Mouse (Mus musculus) left cerebral cortex, postnatal 36 days (tissue): ENCODE data around the gene Plpp4. TPM values are rescaled to one million over a fixed set of nuclear protein-coding genes. Genes with fewer than 3 reads are reported as not detected.

Source experiments
- DNase-seq, 2 experiments: peaks; one replicate each; pipeline ENCODE4 v3.0.0; 2021 to 2022; ENCODE audit warnings: low spot score in 2 of 2, mixed read lengths in 1 of 2
- intact Hi-C: fragments of 180-260 bp; cut with DNase I; formaldehyde crosslinking; loops from one replicate; pipeline ENCODE4 v1.15.1; 2025
- total RNA-seq, 2 experiments: library from RNA; stranded (reverse); gene quantifications; 2 replicates each; pipeline ENCODE4 v1.2.3; 2021

Plpp4 gene
- total RNA-seq = 10 to 100 TPM in 1 of 2 experiments, 1 to 10 TPM in 1; 9.8 to 11.4 TPM

DNA sequence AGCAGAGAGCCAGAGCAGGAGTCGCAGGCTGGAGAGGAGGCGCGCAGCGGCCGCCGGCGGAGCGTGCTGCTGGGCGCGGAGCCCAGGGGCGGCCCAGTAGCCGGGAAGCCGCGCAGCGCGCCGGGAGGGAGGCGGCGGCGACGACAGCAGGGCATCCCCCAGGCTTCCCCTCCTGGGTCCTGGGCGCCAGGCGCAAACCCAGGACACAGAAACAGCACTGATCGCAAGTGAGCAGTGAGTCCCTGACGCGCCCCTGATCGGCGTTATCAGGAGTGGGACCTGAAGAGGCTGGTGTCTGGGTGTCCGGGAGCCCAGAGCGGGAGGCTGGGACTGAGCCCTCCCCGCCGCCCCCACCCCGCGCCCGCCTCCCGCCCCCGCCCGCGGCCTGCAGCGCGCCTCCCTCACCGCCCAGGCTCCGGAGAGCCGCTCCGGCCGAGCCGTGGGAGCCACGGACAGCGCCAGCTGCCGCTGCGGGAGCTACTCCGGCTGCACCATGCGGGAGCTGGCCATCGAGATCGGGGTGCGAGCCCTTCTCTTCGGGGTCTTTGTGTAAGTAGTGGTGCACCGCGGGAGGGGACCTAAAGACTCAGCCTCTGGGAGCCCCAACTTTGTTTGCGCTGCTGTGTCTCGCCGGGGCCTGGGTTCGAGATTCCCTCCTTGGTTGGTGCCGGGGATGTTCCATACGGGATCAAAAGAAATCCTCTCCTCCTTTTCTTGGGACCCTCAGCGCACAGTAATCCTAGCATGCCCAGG lies at the start of gene Plpp4:
TSS of gene Plpp4 (plus strand) at position 411 of the 753 bp plus-strand sequence.
- intact Hi-C loops = loop anchor here (2.0 kb wide), 1 partner anchor 50 kb away; no protein-coding TSS in a partner anchor
- peak; percentile 56 to 68 for DNase-seq

DNA sequence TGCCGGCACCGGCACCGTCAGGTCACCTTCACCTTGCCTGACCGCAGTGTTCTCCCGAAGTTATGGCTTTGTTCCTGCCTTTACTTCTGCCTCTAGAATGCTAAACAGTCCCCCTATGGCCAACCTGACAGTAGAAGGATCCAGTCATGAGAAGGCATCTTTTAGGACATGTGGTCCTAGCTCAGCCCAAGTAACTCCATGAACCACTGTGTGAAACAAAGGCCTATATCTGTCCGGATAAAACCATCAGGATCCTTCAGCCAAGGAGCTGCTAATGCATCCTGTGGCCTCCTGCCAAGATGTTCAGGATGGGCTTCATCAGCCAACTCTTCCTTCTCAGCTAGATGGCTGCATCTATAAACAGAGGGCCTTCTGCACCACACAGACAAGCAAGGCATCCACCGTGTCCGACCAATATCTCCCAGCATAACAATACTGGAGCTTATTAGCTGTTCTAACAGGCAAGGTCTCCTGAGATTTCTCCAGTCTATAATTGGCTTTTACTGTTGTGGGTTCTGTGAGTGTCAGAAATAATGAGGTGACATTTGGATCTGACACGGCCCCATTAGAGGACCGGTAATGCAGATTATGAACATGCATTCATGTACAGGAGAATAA lies 40.8 kb upstream of the Plpp4 start:
- no peak for DNase-seq
- intact Hi-C loops = no loop called here

DNA sequence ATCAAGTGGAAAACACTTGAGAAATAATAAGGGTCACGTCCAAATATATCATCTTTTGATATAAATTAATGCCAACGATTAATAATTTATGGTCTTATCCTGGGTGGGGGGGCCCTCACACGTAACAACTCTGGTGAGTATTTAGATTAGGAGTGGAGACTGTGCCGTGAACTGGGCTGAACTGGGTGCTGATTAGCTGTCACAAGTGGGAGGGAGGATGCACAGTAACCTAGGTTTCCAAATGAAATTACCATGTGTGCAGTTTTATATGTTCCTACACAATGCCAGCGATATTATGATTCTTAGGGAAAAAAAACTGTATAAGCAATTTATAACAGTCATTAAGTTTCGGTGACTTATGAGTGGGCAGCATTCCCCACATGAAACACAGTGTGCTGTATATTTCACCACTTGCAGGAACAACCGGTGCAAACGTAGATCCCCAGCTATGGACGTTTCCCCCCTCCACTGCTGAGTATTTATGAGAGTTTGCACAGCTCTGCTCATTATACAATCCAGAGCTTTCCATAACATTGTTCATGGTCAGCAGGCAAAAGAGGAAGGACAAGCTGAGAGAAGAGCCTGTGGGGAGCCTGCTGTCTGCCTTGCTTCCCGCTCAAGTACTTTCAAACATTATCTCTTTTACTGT lies 40.2 kb upstream of the Plpp4 start:
- DNase-seq = no peak
- intact Hi-C loops = no loop called here

DNA sequence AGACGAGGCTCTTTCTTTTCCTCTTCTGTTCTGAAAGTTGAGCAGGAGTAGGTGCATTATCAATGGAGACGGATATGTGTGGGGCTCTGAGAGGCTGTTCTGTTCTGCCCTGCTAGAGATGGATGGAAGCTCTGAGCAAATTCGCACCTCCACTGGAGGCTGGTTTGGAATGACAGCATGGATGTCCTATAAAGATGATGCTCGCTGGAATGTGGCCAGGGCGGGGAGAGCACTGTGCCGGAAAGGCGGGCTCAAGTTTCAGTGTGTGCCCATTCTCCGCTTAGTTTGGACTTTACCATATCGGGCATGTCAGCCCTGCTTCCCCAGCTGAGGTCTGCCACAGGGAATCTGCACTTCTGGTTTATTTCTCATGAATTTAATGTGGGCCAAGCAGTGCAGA lies 35.9 kb upstream of the Plpp4 start:
- no peak for DNase-seq
- intact Hi-C loops = no loop called here

DNA sequence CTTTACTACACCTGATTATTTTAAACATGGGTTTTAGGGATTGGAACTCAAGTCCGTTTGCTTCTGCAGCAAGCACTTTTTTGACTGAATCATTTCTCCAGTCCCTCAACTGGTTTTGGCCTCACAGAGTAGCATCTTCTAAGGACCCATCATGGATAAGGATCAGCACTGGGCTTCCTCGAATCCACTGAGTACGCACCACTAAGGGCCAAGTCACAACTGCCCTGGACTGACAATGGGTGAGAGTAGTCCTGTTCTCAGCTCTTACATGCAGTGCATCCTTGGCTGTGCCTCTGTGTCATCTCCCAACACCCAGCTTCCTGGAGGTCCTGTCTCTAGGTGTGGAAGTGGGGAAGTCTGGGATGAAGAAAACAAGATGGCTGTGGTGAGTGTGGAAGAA lies 35.2 kb upstream of the Plpp4 start:
- intact Hi-C loops = no loop called here
- DNase-seq = no peak

DNA sequence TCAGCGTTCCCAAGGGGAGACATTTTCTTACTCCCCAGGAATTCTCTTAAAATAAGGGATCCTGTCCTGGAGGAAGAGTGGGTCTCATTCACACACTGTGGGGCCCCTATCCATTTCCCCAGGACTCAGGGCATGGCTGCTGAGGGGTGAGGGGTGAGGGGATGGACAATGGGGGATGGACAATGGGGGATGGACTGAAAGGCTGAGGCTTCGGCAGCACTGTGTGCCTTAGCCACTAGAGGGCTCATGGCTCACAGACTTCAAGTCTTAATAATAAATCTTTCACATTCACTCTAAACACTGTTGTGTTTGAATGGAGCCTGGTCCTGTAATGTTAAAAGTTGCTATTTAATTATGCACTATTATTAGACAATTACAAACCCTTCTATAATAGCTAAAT lies 21.4 kb upstream of the Plpp4 start:
- no peak for DNase-seq
- intact Hi-C loops = loop anchor here (5.0 kb wide), 1 partner anchor 272 kb away; no protein-coding TSS in a partner anchor

DNA sequence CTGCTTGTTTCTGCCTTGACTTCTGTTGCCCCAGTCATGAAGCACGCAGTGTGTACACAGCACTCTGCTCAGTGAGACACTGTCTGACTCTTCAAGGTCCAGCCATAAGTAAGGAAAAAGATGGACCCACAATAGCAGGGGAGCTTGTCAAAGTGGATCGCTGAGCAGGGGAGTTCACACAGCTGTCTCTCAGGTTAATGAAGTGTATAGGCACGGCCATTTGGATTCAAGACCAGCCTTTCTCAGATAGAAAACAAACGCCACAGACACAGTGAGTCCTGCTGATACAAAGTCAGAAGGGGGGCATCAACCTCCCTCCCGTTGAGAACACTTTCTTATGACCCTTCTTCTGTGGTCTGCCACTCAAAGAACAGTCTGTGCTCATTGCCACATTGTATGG lies 20.8 kb upstream of the Plpp4 start:
- DNase-seq = no peak
- intact Hi-C loops = loop anchor here (5.0 kb wide), 1 partner anchor 271 kb away; no protein-coding TSS in a partner anchor

DNA sequence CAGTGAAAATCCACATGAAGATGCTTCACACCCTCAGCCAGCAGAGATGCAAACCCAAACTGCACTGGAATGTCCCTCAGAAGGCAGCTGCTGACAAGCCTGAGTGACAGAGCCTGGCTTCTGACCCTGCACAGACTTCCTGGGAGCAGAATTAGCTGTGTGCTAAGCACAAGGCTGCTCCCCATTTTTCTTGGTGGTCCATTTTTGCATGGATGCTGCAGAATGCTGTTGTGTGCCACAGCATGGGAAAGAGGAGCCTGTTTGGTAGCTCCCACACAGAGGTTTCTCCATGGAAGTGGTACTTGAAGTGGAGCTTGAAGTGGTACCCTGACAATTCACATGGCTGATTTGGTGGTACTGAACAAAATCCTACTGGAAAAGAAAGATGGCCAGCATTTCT lies 5.8 kb upstream of the Plpp4 start:
- intact Hi-C loops = no loop called here

DNA sequence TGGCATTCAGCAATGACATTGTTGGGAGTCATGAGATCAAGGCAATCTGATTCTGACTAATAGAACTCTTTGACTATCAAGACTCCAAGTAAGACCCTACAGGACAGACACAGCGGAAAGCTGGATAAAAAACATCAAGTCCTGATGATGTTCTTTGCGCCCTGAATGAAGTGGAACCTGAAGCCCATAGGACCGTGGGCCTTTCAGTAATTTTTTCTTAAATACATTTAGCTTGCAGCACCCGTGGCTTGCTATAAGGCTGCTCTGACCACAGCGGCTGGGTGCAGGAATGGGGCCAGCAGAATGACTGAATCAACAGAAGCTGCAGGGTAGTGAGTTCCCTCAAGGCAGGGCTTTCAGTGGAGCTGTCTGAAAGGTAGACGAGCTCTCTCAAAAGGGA lies 3.4 kb upstream of the Plpp4 start:
- DNase-seq = no peak
- intact Hi-C loops = no loop called here

More for the DNA sequence above, 5.8 kb upstream of the Plpp4 start:
- DNase-seq = no peak

DNA sequence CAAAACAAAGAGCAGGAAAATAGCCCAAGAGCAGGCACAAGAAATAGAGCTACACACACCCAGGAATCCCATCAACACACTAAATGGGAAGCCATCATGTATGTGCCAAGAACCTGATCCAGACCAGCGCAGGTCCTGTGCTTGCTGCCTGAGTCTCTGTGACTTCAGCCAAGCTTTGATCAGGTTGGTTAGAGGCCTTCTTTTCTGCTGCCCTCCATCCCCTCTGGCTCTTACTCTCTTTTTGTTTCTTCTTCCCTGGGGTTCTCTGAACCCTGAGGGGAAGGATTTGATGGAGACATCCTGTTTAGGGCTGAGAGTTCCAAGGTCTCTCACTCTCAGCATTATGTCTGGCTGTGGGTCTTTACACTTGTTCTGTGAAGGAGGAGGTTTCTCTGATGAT lies 2.7 kb upstream of the Plpp4 start:
- no peak for DNase-seq
- intact Hi-C loops = no loop called here

DNA sequence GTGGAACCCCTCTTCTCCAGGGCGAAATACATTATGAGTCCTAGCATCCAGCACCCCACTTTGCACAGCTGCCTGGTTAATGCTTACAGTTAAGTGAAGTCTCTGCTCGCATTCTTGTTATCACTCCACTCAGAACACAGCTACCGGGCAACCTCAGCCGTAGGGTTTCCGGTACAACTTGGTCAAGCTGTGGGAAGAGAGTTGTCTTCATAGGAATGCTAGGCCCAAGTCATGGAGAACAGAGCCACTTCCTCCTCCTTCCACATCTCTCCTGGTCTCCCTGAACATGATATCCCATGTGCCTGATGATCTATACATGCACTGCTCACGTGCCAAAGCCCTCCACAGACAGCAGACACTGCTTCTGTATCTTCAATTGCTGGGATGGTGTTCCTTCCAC lies 1.4 kb upstream of the Plpp4 start:
- DNase-seq = no peak
- intact Hi-C loops = no loop called here

DNA sequence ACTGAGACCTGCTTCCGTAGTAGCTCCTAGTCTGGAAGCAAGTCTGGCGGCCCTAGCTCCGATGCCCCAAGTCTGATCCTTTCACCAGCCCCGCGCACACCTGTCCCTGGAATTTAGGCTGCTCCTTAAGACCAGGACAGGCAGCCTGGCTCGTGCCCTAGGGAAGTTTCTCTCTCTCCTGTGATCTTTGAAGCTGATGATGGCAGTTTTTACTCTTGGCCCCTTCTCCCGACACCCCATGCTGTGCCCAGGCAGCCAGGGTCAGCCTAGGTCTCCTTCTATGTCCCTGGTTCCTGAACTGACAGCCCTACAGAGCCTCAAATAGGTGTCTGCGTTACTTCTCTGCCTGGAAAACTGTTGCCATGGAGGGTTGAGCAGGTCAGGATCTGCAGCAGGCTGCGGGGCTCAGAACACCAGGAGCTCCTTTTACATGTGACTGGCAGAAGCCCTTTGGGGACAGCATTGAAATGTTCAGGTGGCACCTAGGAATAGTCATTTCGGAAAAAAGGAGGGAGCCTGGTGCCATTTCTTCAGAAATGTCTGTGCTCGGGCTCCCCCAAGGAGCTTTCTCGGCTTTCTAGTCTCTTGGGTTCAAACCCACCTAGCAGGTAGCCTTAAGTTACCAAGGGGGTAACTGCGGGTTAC lies 665 bp downstream of the Plpp4 start:
- intact Hi-C loops = loop anchor here (2.0 kb wide), 1 partner anchor 49 kb away; no protein-coding TSS in a partner anchor
- no peak for DNase-seq

DNA sequence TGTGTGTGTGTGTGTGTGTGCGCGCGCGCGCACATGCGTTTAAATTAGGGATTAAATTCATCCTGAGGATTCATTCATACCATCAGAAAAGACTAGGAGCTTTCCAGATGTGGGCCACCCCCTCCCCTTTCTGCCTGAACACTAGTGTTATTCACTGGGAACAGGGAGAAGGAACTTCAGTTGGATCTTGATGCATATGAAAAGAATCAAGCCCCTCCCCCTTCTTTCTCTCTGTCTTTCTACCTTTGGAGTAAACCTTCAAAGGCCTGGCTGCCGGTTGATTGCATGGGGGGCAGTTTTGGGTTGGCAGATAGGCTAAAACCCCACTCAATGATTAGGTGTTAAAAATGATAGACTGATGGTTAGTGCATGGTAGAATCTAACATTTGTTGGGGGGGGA lies 1.5 kb downstream of the Plpp4 start:
- intact Hi-C loops = no loop called here
- DNase-seq = no peak

DNA sequence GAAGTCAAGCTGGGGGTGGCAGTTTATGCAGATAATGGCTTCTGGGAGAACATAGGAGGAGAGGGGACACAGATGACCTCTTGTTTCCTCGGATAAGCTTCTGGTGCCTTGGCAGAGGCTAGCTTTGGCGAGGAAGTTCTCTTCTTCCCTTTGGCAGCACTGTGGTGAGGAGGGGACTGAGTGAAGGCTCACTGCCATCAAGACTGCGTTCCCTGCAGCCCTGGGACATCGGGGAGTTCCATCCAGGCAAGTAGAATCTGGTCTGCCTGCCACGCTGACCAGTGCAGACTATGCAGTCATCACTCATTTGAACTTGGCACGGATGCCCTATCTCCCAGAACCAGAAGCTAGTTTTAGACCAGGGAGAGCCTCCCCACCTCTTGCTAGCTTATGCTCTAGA lies 2.4 kb downstream of the Plpp4 start:
- intact Hi-C loops = no loop called here
- no peak for DNase-seq

DNA sequence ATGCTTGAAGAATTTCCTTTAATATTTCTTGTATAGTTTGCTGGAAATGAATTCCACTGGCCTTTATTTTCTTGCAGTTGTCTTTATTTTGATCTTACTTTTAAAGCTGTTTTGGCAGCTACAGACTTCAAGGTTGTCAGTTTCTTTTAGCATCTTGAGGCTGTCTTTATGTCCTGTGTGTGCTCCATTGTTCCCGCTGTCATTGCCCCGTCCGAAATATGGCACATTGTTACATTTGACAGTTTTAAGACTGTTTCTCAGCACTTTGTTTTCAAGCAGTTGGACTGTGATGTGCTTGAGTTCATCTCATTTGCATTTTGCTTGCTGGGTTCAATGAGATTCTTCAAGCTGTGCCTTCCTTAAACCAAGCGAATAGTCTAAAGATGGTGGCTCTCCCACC lies 17.0 kb downstream of the Plpp4 start:
- DNase-seq = no peak
- intact Hi-C loops = no loop called here

DNA sequence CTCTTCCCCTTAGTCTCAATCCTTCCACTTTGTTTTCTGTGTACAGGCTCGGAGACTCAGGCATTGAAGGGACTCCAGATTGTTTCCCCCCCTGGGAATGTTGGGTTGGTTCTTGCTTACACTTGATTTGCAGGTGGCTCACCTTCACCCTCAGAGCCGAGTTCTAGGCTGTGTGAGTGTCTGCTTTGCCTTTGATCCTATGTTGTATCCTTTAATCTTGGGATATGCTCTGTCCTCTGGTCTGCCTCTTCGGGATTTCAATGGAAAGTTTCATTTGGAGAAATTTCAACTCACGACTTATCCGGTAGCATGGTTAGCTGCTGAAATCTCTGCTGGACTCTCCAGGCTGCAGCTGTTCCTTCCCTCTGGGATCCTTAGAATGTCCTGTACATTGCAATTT lies 17.9 kb downstream of the Plpp4 start:
- intact Hi-C loops = no loop called here

DNA sequence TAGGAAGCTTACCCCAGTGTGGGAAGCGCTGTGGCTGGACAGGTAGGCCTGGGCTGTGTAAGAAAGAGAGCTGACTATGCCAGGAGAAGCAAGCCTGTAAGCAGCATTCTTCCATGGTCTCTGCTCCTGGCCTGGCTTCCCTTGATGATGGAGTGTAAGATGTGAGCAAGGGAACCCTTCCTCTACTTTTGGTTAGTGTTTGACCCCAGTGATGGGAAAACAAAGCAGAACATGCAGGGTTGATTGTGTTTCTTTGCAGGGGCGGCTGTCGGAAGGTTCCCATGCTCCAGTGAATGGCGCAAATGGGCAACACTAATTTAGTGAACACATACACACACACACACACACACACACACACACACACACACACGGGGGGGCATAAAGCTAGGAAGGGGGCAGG lies 20.9 kb downstream of the Plpp4 start:
- intact Hi-C loops = no loop called here
- no peak for DNase-seq

More for the DNA sequence above, 17.9 kb downstream of the Plpp4 start:
- DNase-seq = no peak

DNA sequence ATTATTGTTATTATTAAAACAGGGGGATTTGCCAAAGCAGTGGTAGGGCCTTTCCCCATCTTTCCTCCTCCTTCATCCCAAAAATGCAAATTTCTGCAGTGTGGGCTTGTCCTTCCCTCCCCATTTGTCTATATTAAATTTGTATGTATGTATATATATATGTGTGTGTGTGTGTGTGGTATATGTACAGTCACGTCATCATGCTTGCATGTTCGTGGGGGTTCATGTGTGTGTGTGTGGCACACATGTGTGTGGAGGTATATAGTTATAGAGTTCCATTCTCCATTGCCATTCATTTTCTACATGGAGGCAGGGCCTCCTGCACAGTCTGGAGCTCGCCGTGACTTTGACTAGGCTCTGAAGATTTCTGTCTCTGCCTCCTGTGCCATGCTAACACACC lies 22.0 kb downstream of the Plpp4 start:
- intact Hi-C loops = no loop called here
- no peak for DNase-seq

DNA sequence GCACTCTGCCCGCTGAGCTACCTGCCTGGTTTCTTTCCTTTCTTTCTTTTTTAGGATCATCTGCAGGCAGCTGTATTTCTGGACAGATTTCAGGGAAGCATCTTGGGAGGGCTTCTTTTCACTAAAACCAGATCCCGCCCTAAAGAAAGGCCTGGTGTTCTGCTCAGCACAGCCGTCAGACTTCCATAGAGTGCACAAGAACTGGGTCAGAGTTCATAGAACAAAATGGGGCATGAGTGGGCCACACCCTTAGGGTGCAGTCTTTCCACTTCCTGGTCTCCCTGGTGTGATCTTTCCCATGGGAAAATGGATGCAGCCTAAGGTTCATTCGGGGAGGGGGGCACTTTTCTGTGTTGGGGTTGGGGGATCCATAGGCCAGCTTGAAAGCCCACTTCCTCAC lies 22.4 kb downstream of the Plpp4 start:
- intact Hi-C loops = no loop called here
- DNase-seq = no peak

DNA sequence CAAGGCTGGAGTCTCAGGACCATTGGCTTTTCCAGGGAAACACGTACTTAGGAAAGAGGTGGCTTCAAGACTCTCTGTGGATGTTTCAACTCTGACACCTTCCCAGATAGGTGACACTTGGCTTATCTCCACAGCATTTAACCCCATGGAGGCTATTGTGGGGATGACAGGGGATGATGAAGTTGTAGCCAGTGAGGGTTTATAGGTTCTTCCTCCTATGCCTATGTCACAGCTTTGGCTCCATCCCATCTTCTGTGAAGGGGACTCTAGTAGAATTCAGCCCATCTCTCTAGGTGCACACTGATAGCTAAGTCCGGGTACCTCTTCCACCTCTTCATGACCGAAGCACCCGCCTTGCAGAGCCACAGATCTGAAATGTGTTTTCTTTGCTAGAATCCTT lies 25.1 kb downstream of the Plpp4 start:
- no peak for DNase-seq
- intact Hi-C loops = no loop called here
